Mouse (Mus musculus) kidney, embryonic 16.5 days (tissue): Measurements from ENCODE around the gene H2al2c. TPM values are rescaled to one million over a fixed set of nuclear protein-coding genes. Genes with fewer than 3 reads are reported as not detected.
"Not testable (repeated sequence)": the region's sequence is repeated elsewhere in the genome, so short reads cannot be mapped to it uniquely, and the experiment has no call there.

Experiments
- ATAC-seq: fragments of 200-750 bp; cut with Nextera tagmentation; 2 replicates; pipeline ENCODE4 v1.8.0; 2017; ENCODE audit warnings: moderate TSS enrichment; ENCODE audit not compliant: low FRiP score, low TSS enrichment
- H3K27ac ChIP-seq: fragments of 300-500 bp; sonication (generic); 2 replicates; pipeline ENCODE4 v1.5.1; 2014; ENCODE audit warnings: low read length
- H3K27me3 ChIP-seq: fragments of 300-500 bp; sonication (generic); 2 replicates; pipeline ENCODE4 v1.6.1; 2014; ENCODE audit warnings: low read length, control low read depth, mixed read lengths; ENCODE audit not compliant: insufficient read depth
- H3K36me3 ChIP-seq: fragments of 300-500 bp; sonication (generic); 2 replicates; pipeline ENCODE4 v1.6.1; 2014; ENCODE audit warnings: low read length, control low read depth, mixed read lengths; ENCODE audit not compliant: insufficient read depth
- H3K4me1 ChIP-seq: fragments of 300-500 bp; sonication (generic); 2 replicates; pipeline ENCODE4 v1.6.1; 2014; ENCODE audit warnings: low read length, control low read depth, mixed read lengths; ENCODE audit not compliant: insufficient read depth
- H3K4me2 ChIP-seq: fragments of 300-500 bp; sonication (generic); replicated peaks from 2 replicates; pipeline ENCODE4 v1.6.1; 2014; ENCODE audit warnings: low read depth, low read length
- H3K4me3 ChIP-seq: fragments of 300-500 bp; sonication (generic); 2 replicates; pipeline ENCODE4 v1.5.1; 2014; ENCODE audit warnings: mild to moderate bottlenecking, low read length
- H3K9ac ChIP-seq: fragments of 300-500 bp; sonication (generic); replicated peaks from 2 replicates; pipeline ENCODE4 v1.6.1; 2014; ENCODE audit warnings: low read length
- H3K9me3 ChIP-seq: fragments of 300-500 bp; sonication (generic); 2 replicates; pipeline ENCODE4 v1.6.1; 2016; ENCODE audit warnings: low read length, control low read depth
- WGBS: fragments of 180-500 bp; shearing (Covaris S2); extraction: QIAGEN DNeasy Blood & Tissue Kit; methylation state at CpG from one replicate; pipeline ENCODE4 v1.1.7; 2014; 5-methylcytosine and 5-hydroxymethylcytosine counted together
- polyA plus RNA-seq: library from polyadenylated mRNA; unstranded; fragments of >200 nt; fragmentation: Nextera tagmentation; extraction: Ambion mirVana; gene quantifications from 2 replicates; pipeline ENCODE4 v1.2.1, GENCODE M21; 2015

H2al2c gene
- not detected in 2 replicates for polyA plus RNA-seq

- not testable (repeated sequence) for H3K27ac ChIP-seq, ATAC-seq, H3K4me3 ChIP-seq, H3K4me1 ChIP-seq, H3K9ac ChIP-seq, H3K9me3 ChIP-seq, H3K27me3 ChIP-seq, H3K4me2 ChIP-seq, H3K36me3 ChIP-seq
- WGBS = no CpG with 5 or more reads among the region's 4 CpGs
These were observed at the start of gene H2al2c for GRCm38 (mm10) chrY:2598799-2599198. TSS of gene H2al2c (plus strand) at chrY:2599099.

Other genes with a start within 250 kb of the H2al2c start
- gene Sry, start 64.6 kb downstream of the H2al2c start, polyA plus RNA-seq = not detected in 2 replicates
- gene H2al2b, start 121.6 kb downstream of the H2al2c start, polyA plus RNA-seq = not detected in 2 replicates
- gene Gm4064, start 197.1 kb downstream of the H2al2c start, polyA plus RNA-seq = not detected in 2 replicates
- not detected in 2 replicates for gene Rbmy, start 231.6 kb downstream of the H2al2c start, polyA plus RNA-seq
- gene Gm10256, start 231.6 kb downstream of the H2al2c start, polyA plus RNA-seq = not detected in 2 replicates